Mouse (Mus musculus): ENCODE data around the gene Lyrm4. TPM values are rescaled to one million over a fixed set of nuclear protein-coding genes. Genes with fewer than 3 reads are reported as not detected.
"Not testable (repeated sequence)": the region's sequence is repeated elsewhere in the genome, so short reads cannot be mapped to it uniquely, and the experiment has no call there.

Lyrm4 gene
- polyA plus RNA-seq, 1 experiment from 2014 or later: 19.5 TPM

DNA sequence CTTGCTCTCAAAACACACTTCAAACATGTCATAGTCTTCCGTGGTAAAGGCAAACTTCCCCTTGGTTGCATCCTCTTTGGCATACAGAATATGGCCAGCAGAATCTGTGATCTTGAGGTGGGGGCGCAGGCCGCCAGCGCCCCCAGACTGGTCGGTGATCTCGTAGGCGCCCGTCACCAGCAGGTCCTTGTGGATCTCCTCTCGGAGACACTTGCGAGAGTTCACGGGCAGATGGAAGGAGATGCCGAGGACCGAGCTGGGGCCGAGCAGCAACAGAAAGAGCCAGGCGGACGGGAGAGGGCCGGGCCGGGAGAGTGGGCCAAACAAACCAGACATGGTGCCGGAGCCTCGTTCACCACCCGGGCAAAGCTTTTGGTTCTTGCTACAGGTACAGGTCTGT is 126.1 kb downstream of the Lyrm4 start:
- not testable (repeated sequence) for H3K9me3 ChIP-seq (replicated peaks); ATAC-seq (ENCODE audit: insufficient read depth); H3K9ac ChIP-seq; H3K4me3 ChIP-seq (replicated peaks); H3K27ac ChIP-seq (replicated peaks); H3K4me2 ChIP-seq; H3K27me3 ChIP-seq; H3K36me3 ChIP-seq (replicated peaks); H3K4me1 ChIP-seq (replicated peaks)
- 88% methylated on average over 21 of the region's 21 CpGs for WGBS (ENCODE audit: insufficient replicate concordance)

DNA sequence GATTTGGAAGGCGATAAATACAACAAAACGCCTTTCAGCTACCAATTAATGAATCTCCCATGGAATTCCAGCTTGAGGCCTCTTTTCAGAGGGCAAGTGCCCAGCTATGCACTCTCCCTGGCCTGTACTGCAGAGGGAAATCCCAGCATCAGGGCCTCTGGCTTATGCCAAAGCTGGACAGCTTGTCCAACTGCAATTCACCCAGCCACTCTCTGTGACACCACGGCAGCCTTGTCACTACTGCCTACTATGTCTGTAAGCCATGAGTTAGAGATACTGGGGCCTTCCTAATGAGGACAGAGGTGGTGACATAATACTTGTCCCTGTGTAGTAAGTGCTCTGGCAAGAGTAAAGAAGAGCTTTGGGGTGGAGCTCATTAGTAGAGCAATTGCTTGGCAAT is 128.0 kb downstream of the Lyrm4 start:
- 77% methylated on average over 3 of the region's 3 CpGs for WGBS (ENCODE audit: insufficient replicate concordance)
- Histone ChIP-seq H3K27ac (replicated peaks) (no peak overlapping the region), H3K27me3 (no peaks in the 10 kb centered on the region), H3K4me2 (no peak overlapping the region), H3K9ac (no peak overlapping the region), H3K4me1 (replicated peaks) (no peaks in the 10 kb centered on the region), H3K9me3 (replicated peaks) (no peaks in the 10 kb centered on the region), H3K4me3 (replicated peaks) (no peak overlapping the region), H3K36me3 (replicated peaks) (no peaks in the 10 kb centered on the region)
- ATAC-seq (ENCODE audit: insufficient read depth): no peak

DNA sequence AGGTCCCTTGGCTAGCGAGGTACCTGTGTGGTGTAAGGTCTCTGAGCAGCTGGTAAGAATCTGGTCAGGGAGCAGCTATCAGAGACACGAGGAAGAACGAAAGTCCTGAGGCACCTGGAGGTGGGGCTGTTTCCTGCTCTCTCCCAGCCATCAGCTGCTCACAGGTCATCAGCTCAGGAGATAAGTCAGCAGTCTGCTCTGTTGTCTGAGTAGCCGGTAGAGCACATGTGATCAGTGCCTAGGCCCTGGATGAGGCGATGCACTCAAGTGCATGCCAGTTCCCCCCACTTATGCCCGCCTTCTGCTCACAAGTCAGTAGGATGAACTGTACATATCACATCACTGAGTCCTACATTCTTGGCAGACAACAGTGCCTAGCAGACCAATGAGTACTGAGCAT is 134.3 kb downstream of the Lyrm4 start:
- H3K4me2 ChIP-seq: no peak overlapping the region

DNA sequence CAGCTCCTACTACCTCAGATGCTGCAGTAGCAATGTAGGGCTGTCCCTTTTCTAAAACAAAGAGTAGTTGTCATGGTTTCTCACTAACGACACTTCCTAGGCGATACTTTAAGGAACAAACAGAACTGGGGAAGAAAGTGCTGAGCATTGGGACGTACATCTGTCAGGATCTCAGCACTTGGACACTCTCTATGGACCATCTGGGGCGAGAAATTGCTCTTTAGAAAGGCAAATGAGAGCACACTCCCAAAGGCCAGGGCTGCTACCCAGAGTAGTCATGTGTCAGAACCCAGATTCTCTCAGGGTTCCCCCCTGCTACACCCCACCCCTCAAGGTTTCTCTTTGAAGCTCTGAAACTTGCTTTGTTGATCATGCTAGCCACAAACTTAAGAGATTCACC is 136.9 kb downstream of the Lyrm4 start:
- H3K9ac ChIP-seq: no peak overlapping the region
- H3K27ac ChIP-seq (replicated peaks): no peak overlapping the region
- no peaks in the 10 kb centered on the region for H3K4me1 ChIP-seq (replicated peaks)
- no peak overlapping the region for H3K4me2 ChIP-seq
- WGBS (ENCODE audit: insufficient replicate concordance): 69% methylated on average over 4 of the region's 4 CpGs
- H3K36me3 ChIP-seq (replicated peaks): peaks cover 13% of the 10 kb centered on the region; the same call in 1 of the 2 replicates
- H3K4me3 ChIP-seq (replicated peaks): no peak overlapping the region
- H3K27me3 ChIP-seq: no peaks in the 10 kb centered on the region
- no peaks in the 10 kb centered on the region for H3K9me3 ChIP-seq (replicated peaks)
- ATAC-seq (ENCODE audit: insufficient read depth): no peak

More for the DNA sequence above, 134.3 kb downstream of the Lyrm4 start:
- H3K9ac ChIP-seq: no peak overlapping the region
- no peaks in the 10 kb centered on the region for H3K9me3 ChIP-seq (replicated peaks)
- no peak overlapping the region for H3K27ac ChIP-seq (replicated peaks)
- H3K27me3 ChIP-seq: no peaks in the 10 kb centered on the region
- ATAC-seq (ENCODE audit: insufficient read depth): no peak
- H3K36me3 ChIP-seq (replicated peaks): peaks cover 6% of the 10 kb centered on the region; the same call in 1 of the 2 replicates
- WGBS (ENCODE audit: insufficient replicate concordance): 57% methylated on average over 6 of the region's 6 CpGs
- H3K4me1 ChIP-seq (replicated peaks): no peaks in the 10 kb centered on the region
- H3K4me3 ChIP-seq (replicated peaks): no peak overlapping the region

DNA sequence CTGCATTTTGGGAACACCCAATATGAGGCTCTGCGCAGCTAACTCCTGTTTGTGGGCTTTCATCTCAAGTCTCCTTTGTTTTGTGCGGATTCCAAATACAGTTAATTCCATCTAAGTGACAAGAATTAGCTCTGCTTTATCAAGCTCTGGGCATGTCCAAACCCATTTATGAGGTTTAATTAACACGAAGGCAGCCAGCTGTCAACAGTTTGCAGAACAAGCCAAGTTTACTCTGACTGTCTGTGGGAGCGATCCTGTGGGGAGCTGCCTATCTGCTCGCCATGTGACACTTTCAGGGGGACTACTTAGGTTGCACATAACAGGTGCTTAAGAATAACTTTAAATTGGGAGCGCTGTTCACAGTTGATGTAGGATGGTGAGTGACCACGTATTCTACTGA is 140.4 kb downstream of the Lyrm4 start:
- no peak for ATAC-seq (ENCODE audit: insufficient read depth)
- WGBS (ENCODE audit: insufficient replicate concordance): 79% methylated on average over 7 of the region's 7 CpGs
- no peaks in the 10 kb centered on the region for H3K27me3 ChIP-seq
- no peaks in the 10 kb centered on the region for H3K4me1 ChIP-seq (replicated peaks)
- no peak overlapping the region for H3K4me2 ChIP-seq
- no peak overlapping the region for H3K27ac ChIP-seq (replicated peaks)
- no peaks in the 10 kb centered on the region for H3K9me3 ChIP-seq (replicated peaks)
- H3K4me3 ChIP-seq (replicated peaks): no peak overlapping the region
- peaks cover 13% of the 10 kb centered on the region; the same call in 1 of the 2 replicates for H3K36me3 ChIP-seq (replicated peaks)
- no peak overlapping the region for H3K9ac ChIP-seq

DNA sequence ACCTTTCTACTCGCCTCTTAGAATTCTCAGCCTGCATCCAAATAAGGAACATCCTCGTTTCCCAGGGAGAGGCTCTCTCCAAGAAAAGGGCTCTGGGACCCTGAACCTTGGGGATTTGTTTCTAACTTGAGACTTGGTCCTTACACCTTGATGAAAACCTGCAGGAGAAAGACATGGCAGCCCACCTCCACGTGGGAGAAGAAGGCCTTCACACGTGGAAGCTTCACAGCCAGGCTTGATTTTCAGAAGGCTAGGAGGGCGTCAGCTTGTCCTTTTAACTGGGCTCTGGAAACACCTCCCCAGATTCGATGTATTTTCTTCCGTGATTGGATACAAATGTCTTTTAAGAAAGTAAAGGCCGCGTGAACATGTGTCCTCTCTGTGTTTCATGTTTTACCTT is 147.5 kb downstream of the Lyrm4 start:
- 0 out of 2 replicates have a peak, but pooled peaks cover 4% of the 10 kb centered on the region for H3K4me1 ChIP-seq (replicated peaks)
- H3K9me3 ChIP-seq (replicated peaks): no peaks in the 10 kb centered on the region
- no peak overlapping the region for H3K9ac ChIP-seq
- 28% methylated on average over 9 of the region's 9 CpGs for WGBS (ENCODE audit: insufficient replicate concordance)
- no peak for ATAC-seq (ENCODE audit: insufficient read depth)
- peak overlapping the region; percentile 53 for H3K4me3 ChIP-seq (replicated peaks)
- H3K27ac ChIP-seq (replicated peaks): no peak overlapping the region
- H3K4me2 ChIP-seq: peak overlapping the region; percentile 70
- peaks cover 48% of the 10 kb centered on the region for H3K27me3 ChIP-seq
- no peaks in the 10 kb centered on the region for H3K36me3 ChIP-seq (replicated peaks)

DNA sequence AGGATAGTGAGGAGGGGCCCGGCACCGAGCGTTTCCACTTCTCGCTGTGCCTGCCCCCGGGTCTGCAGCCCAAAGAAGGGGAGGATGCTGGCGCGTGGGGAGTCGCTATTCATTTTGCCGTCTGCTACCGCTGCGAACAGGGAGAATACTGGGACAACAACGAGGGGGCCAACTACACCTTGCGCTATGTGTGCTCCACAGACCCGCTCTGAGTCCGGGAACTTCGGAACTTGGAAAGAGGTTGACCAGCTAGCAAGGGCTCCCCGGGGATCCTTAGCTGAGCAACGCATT is 147.9 kb downstream of the Lyrm4 start:
- peak overlapping the region; percentile 70 for H3K4me2 ChIP-seq
- H3K4me3 ChIP-seq (replicated peaks): peak overlapping the region; percentile 53
- peaks cover 48% of the 10 kb centered on the region for H3K27me3 ChIP-seq
- no peaks in the 10 kb centered on the region for H3K36me3 ChIP-seq (replicated peaks)
- no peak for ATAC-seq (ENCODE audit: insufficient read depth)
- no peaks in the 10 kb centered on the region for H3K9me3 ChIP-seq (replicated peaks)
- 1% methylated on average over 18 of the region's 18 CpGs for WGBS (ENCODE audit: insufficient replicate concordance)
- peak overlapping the region; percentile 18; the same call in 1 of the 2 replicates for H3K9ac ChIP-seq
- H3K27ac ChIP-seq (replicated peaks): no peak overlapping the region
- 0 out of 2 replicates have a peak, but pooled peaks cover 4% of the 10 kb centered on the region for H3K4me1 ChIP-seq (replicated peaks)

DNA sequence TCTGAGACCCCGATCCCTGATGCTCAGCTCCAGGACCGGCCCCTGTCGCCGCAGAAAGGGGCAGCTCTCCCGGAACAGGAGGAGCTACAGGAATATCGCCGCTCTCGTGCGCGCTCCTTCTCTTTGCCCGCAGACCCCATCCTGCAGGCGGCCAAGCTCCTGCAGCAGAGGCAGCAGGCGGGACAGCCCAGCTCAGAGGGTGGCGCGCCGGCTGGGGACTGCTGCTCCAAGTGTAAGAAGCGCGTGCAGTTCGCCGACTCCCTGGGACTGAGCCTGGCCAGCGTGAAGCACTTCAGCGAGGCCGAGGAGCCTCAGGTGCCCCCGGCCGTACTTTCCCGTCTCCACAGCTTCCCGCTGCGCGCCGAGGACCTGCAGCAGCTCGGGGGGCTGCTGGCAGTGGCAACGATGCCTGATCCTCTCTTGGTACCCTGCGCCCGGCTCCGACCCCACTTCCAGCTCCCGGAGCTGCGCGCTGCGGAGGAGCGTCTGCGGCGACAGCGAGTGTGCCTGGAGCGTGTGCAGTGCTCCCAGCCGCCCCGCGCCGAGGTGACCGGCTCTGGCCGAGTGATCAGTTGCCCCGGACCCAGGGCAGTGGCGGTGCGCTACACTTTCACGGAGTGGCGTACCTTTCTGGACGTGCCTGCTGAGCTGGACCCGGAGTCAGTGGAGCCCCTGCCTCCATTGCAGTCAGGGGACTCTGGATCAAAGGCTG is 148.5 kb downstream of the Lyrm4 start:
- Histone ChIP-seq H3K4me1 (replicated peaks) (0 out of 2 replicates have a peak, but pooled peaks cover 4% of the 10 kb centered on the region), H3K36me3 (replicated peaks) (no peaks in the 10 kb centered on the region), H3K9me3 (replicated peaks) (no peaks in the 10 kb centered on the region), H3K4me2 (peak overlapping the region; percentile 70), H3K27ac (replicated peaks) (no peak overlapping the region), H3K9ac (peak overlapping the region; percentile 18; the same call in 1 of the 2 replicates), H3K27me3 (peaks cover 48% of the 10 kb centered on the region), H3K4me3 (replicated peaks) (peak overlapping the region; percentile 53)
- peak; percentile 18; the same call in 1 of the 2 replicates for ATAC-seq (ENCODE audit: insufficient read depth)
- 1% methylated on average over 57 of the region's 57 CpGs for WGBS (ENCODE audit: insufficient replicate concordance)

DNA sequence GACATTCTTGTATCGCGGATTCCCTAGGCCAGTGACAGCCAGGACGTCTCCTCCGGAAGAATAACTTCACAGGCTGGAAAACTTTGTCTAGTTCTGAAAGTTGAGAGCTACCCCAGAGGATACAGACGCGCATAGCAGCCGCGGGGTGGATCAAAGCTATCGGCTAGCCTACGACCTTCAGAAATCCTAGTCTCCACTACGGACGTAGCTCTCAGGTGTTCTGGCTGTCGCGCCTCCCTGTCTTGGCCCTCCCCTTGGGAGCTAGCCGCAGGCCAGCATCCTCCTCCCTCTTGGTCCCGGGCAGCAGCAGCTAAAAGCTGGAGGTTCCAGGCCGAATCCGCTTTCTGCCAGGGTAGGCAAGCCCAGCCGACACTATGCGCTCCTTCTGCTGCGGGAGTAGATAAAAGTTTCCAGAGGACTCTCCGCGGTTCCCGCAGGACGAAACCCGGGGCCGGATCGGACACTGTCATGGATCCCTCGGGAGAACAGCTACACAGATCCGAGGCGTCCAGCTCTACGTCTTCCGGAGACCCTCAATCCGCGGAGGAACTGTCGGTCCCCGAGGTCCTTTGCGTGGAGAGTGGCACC is 149.1 kb downstream of the Lyrm4 start:
- Histone ChIP-seq H3K4me2 (peak overlapping the region; percentile 70), H3K9ac (0 out of 2 replicates have a peak overlapping the region, but pooled peaks have one; percentile 18), H3K27me3 (peaks cover 48% of the 10 kb centered on the region), H3K9me3 (replicated peaks) (no peaks in the 10 kb centered on the region), H3K36me3 (replicated peaks) (no peaks in the 10 kb centered on the region), H3K4me3 (replicated peaks) (peak overlapping the region; percentile 53), H3K27ac (replicated peaks) (no peak overlapping the region), H3K4me1 (replicated peaks) (0 out of 2 replicates have a peak, but pooled peaks cover 4% of the 10 kb centered on the region)
- under 1% methylated on average over 38 of the region's 38 CpGs for WGBS (ENCODE audit: insufficient replicate concordance)
- ATAC-seq (ENCODE audit: insufficient read depth): no peak

DNA sequence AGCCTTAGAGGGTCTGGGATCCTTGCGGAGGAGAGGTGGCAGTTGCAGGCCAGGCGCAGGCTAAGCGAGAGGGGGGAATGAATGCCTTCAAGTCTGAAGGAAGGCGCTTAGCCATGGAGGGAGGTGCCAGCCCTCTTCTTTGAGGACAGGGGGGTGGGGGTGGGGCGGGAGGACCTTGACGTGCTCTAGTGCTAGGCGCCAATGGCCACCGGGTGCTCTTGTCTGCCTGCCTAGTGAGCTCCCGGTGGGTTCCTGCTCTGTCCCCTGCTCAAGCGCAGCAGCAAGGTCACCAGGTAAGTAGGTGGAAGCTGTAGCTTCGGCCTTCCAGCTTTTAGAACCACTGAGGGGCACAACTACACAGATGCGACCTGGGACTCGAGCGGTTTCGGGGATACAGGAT is 149.6 kb downstream of the Lyrm4 start:
- ATAC-seq (ENCODE audit: insufficient read depth): no peak
- Histone ChIP-seq H3K27me3 (peaks cover 48% of the 10 kb centered on the region), H3K4me1 (replicated peaks) (0 out of 2 replicates have a peak, but pooled peaks cover 4% of the 10 kb centered on the region), H3K27ac (replicated peaks) (no peak overlapping the region), H3K4me2 (peak overlapping the region; percentile 70), H3K36me3 (replicated peaks) (no peaks in the 10 kb centered on the region), H3K4me3 (replicated peaks) (peak overlapping the region; percentile 53), H3K9ac (no peak overlapping the region), H3K9me3 (replicated peaks) (no peaks in the 10 kb centered on the region)
- WGBS (ENCODE audit: insufficient replicate concordance): 8% methylated on average over 15 of the region's 15 CpGs

DNA sequence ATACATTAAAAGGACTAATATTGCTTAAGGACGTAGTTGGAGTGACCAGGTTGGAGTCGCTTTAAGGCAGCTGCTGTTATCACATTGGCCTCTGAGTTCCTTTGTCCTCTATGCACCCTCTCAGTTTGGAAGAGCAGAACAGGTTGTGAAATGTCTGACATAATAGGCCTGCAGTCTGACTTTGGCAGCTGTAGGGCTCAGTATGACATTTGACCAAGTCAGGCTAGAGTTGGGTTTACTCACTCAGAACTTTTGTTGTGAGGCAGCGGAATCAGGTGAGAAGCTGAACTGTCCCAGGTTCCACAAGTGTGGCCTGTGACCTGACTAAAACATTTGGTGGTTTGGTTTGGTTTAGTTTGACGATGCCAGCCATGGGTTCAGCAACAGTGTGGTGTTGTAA is 153.7 kb downstream of the Lyrm4 start:
- Histone ChIP-seq H3K9me3 (replicated peaks) (no peaks in the 10 kb centered on the region), H3K27me3 (peaks cover 27% of the 10 kb centered on the region), H3K4me3 (replicated peaks) (no peak overlapping the region), H3K4me1 (replicated peaks) (0 out of 2 replicates have a peak, but pooled peaks cover under 1% of the 10 kb centered on the region), H3K36me3 (replicated peaks) (no peaks in the 10 kb centered on the region), H3K9ac (no peak overlapping the region), H3K27ac (replicated peaks) (peak overlapping the region; percentile 35; the same call in 1 of the 2 replicates), H3K4me2 (no peak overlapping the region)
- 62% methylated on average over 4 of the region's 4 CpGs for WGBS (ENCODE audit: insufficient replicate concordance)
- peak; percentile 35 for ATAC-seq (ENCODE audit: insufficient read depth)
